Mouse (Mus musculus) midbrain, embryonic 10.5 days (tissue): ENCODE results near the gene Tmem256. TPM values are rescaled to one million over a fixed set of nuclear protein-coding genes. Genes with fewer than 3 reads are reported as not detected.
A peak's percentile ranks its signal among the peaks of the same experiment; 100 is the strongest.

Experiments used
- DNase-seq: peaks from one replicate; pipeline ENCODE4 v3.0.0-alpha.2; 2017; ENCODE audit warnings: low spot score
- H3K27ac ChIP-seq: fragments of 300-500 bp; sonication (generic); replicated peaks from 2 replicates; pipeline ENCODE4 v1.5.1; 2016; ENCODE audit warnings: mild to moderate bottlenecking
- H3K27me3 ChIP-seq: fragments of 300-500 bp; sonication (generic); 2 replicates; pipeline ENCODE4 v1.6.1; 2016; ENCODE audit warnings: low read depth, mild to moderate bottlenecking; ENCODE audit not compliant: poor library complexity, severe bottlenecking
- H3K36me3 ChIP-seq: fragments of 300-500 bp; sonication (generic); 2 replicates; pipeline ENCODE4 v1.6.1; 2016; ENCODE audit warnings: mild to moderate bottlenecking, moderate library complexity
- H3K4me1 ChIP-seq: fragments of 300-500 bp; sonication (generic); 2 replicates; pipeline ENCODE4 v1.6.1; 2016
- H3K4me3 ChIP-seq: fragments of 300-500 bp; sonication (generic); 2 replicates; pipeline ENCODE4 v1.5.1; 2016; ENCODE audit warnings: mild to moderate bottlenecking, moderate library complexity
- H3K9me3 ChIP-seq: fragments of 300-500 bp; sonication (generic); replicated peaks from 2 replicates; pipeline ENCODE4 v1.6.1; 2016; ENCODE audit warnings: mild to moderate bottlenecking
- WGBS: fragments of 180-500 bp; shearing (Covaris S2); methylation state at CpG from one replicate; pipeline ENCODE4 v1.1.7; 2016; 5-methylcytosine and 5-hydroxymethylcytosine counted together
- polyA plus RNA-seq: library from polyadenylated mRNA; unstranded; fragments of >200 nt; fragmentation: Nextera tagmentation; extraction: Ambion mirVana; gene quantifications from 2 replicates; pipeline ENCODE4 v1.2.1, GENCODE M21; 2016

Gene Tmem256
- polyA plus RNA-seq = 345 and 346 TPM in 2 replicates

DNA sequence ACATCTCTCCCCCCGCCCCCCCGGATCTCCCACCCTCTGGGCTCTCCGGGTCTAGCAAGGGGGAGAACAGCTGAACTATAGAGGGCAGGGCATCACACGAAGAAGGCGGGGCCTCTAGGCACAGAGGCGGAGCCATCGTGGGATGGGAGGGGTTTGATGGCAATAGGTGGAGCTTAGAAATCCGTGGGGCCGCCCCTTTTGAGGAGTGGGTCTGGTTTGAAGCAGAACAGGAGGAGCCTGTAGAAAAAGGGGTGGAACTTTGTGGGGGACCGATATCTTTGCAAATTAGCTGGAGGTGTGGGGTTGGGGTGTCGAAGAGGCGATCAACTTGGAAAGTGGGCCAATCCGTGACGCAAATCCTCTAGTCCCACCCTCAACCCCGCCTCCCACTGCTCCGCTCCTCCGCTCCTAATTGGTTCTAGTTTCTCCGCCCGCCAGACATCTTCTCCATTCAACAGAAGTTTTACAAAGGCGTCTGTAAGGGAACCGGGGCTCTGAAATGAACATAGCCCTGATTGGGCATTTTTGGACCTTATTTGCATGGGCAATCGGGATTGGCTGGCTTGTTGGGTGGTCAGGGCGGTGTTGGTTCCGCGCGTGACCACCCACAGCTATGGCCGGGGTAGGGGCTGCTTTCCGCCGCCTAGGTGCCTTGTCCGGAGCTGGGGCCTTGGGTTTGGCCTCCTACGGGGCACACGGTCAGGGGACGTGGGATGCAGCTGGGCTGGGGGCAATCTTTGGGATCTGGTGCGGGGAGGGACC lies at the start of gene Tmem256:
TSS of gene Tmem256 (plus strand) at position 563 of the 762 bp plus-strand sequence.
- under 1% methylated on average over 34 of the region's 34 CpGs for WGBS
- DNase-seq = peak; percentile 97
- Histone ChIP-seq H3K36me3 (peaks cover 9% of the 10 kb centered on the region), H3K9me3 (no peaks in the 10 kb centered on the region), H3K4me1 (peaks cover 60% of the 10 kb centered on the region), H3K4me3 (peak within 1 kb of the TSS; percentile 86), H3K27me3 (peaks cover 35% of the 10 kb centered on the region), H3K27ac (peak within 1 kb of the TSS; percentile 93)

DNA sequence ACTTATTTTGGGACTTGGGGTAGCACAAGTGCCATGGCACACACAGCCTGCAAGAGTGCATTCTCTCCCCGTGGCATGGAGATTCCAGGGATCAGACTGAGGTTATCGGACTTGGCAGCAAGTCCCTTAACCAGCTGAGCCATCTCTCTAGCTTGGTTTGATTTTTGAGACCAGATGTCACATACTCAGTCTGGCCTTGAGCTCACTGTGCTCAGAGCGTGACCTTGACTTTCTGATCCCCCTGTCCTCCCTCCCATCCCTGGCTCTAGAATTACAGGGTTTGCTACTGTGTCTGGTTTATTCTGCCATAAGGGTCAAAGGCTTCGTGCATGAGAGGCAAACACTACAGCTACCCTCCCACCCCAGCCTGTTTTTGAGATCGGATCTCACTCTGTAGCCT lies 48.9 kb upstream of the Tmem256 start:
- H3K27ac ChIP-seq = no peak overlapping the region
- H3K4me3 ChIP-seq = no peak overlapping the region
- no peaks in the 10 kb centered on the region for H3K9me3 ChIP-seq
- DNase-seq = no peak
- WGBS = 75% methylated on average over 5 of the region's 5 CpGs
- H3K4me1 ChIP-seq = 0 out of 2 replicates have a peak, but pooled peaks cover 7% of the 10 kb centered on the region
- H3K27me3 ChIP-seq = peaks cover 23% of the 10 kb centered on the region
- no peaks in the 10 kb centered on the region for H3K36me3 ChIP-seq

DNA sequence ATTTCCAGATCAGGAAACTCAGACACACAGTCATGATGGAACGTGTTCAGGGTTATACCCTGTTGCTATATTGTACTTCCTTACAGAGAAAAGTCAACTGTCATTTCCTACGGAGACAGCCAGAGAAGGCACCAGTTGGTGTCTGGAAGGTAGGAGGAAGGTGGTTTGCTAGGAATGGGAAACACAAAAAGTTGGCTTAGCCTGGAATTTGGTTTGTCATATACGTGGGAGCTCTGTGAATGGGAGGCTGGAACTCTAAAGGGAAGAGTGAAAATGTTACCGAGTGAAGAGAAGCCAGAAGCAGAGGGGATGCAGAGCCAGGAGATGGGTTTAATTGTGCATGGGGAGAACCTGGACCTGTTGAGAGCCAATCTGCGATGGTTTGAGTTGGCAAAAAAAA lies 46.9 kb upstream of the Tmem256 start:
- no peaks in the 10 kb centered on the region for H3K9me3 ChIP-seq
- H3K36me3 ChIP-seq = no peaks in the 10 kb centered on the region
- H3K27ac ChIP-seq = no peak overlapping the region
- H3K4me1 ChIP-seq = peaks cover 20% of the 10 kb centered on the region
- peaks cover 35% of the 10 kb centered on the region for H3K27me3 ChIP-seq
- no peak overlapping the region for H3K4me3 ChIP-seq
- WGBS = 77% methylated on average over 5 of the region's 5 CpGs
- DNase-seq = no peak

DNA sequence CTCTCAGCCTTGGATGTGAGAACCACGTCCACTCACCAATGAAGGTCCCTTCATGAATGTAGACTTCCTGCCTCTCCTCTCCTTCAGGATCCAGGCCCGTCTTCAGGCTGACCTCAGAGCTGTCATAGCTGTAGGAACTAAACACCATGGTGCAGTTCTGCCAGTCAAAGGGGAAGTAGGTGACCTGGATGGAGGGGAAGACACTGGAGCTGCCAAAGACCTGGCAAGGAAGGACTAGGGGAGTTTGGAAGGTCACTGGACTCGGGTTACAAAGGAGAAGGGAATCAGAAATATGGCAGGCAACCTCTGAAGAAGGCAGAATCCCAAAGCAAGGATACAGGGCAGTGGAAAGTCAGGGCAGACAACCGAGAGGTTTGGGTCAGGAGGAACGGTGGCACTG lies 44.9 kb upstream of the Tmem256 start:
- Histone ChIP-seq H3K27ac (0 out of 2 replicates have a peak overlapping the region, but pooled peaks have one; percentile 9), H3K4me3 (no peak overlapping the region), H3K36me3 (no peaks in the 10 kb centered on the region), H3K4me1 (peaks cover 25% of the 10 kb centered on the region), H3K27me3 (peaks cover 55% of the 10 kb centered on the region), H3K9me3 (no peaks in the 10 kb centered on the region)
- WGBS = 66% methylated on average over 5 of the region's 5 CpGs
- no peak for DNase-seq

DNA sequence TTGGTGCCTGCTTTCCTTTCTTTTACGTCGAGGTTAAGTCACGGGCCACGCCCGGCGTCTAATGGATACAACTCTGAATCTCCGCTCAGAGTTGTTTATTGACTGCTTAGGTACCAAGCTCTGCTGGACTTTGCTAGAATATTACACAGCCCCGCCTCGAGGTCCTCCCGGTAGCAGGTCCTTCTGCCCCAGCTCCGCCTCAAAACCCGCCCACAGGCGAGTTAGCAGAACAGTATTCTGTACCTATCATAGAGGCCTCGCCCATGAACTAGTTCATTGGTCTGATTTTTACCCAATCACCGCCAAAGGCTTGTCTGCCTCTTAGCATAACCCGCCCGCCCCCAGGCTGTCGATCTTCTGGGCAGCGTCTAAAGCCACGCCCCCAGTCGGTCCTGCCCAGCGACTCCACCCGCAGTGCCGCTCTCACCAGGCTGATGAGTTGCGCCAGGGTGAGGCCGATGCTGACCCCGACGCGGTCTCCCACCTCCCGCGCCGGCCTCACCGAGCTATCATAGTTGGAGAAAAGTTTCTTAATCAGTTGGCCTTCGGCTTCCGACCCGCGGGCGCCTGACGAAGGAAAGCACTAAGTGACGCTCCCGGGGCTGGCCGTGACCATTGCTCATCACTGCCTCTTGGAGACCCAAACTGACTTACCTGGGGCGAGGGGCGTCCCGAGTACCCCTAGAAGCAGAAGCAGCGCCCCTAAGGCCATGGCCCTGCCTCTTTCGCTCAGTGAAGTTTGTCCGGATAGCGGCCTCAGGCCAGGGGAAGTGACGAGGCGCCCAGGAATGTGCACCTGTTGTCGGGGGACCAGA lies 42.9 kb upstream of the Tmem256 start, which contains the start of gene Chrnb1:
TSS of gene Chrnb1 (minus strand) at position 776 of the 815 bp plus-strand sequence.
- DNase-seq = peak; percentile 90
- H3K4me3 ChIP-seq = peak within 1 kb of the TSS; percentile 64
- no peaks in the 10 kb centered on the region for H3K36me3 ChIP-seq
- WGBS = 2% methylated on average over 52 of the region's 52 CpGs
- peaks cover 74% of the 10 kb centered on the region for H3K27me3 ChIP-seq
- no peaks in the 10 kb centered on the region for H3K9me3 ChIP-seq
- H3K27ac ChIP-seq = peak within 1 kb of the TSS; percentile 80
- peaks cover 45% of the 10 kb centered on the region for H3K4me1 ChIP-seq

DNA sequence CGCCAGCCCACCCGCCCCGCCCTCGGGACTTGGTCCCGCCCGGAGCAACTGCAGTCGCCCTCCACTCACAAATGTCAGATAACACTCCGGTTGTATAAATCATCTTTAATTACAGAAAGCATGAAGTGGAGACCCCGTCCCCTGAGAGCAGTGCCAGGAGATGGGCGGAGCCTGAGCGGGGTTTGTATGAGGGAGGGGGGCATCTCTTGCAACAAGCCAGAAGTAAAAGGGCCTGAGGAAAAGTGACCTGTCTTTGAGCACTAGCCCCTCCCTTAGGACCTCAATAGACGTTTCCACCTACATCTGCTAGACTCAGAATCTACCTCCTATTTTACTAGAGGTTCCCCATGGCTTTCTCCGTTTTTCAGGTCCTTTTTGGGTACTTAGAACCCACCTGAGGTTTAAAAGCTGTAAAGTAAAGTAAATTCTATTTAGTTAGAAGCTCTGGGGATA lies 42.3 kb upstream of the Tmem256 start:
- H3K9me3 ChIP-seq = no peaks in the 10 kb centered on the region
- no peak for DNase-seq
- peak overlapping the region; percentile 64 for H3K4me3 ChIP-seq
- H3K27ac ChIP-seq = peak overlapping the region; percentile 80
- H3K27me3 ChIP-seq = peaks cover 80% of the 10 kb centered on the region
- H3K36me3 ChIP-seq = no peaks in the 10 kb centered on the region
- H3K4me1 ChIP-seq = peaks cover 51% of the 10 kb centered on the region
- WGBS = 4% methylated on average over 13 of the region's 13 CpGs

DNA sequence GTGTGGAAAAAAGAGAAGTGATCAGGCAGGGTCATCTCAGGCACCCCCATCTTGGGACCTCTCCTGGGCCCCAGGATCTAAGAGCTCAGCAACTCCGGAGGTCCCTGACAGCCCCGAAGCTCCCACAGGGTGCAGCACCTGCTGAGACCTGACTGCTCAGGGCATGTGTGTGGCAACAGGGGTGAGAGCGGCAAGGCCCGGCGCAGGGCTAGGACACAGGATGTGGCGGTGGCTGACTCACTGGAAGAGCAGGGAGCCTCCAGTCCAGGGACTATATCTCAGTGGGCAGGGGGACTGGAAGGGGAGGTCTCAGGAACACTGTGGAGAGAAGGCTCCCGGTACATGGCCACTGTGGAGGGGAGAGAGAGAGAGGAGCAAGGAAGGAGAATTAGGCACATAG lies 40.4 kb upstream of the Tmem256 start:
- peaks cover 92% of the 10 kb centered on the region for H3K27me3 ChIP-seq
- DNase-seq = no peak
- 0 out of 2 replicates have a peak overlapping the region, but pooled peaks have one; percentile 14 for H3K27ac ChIP-seq
- peaks cover 70% of the 10 kb centered on the region for H3K4me1 ChIP-seq
- WGBS = 77% methylated on average over 7 of the region's 7 CpGs
- no peaks in the 10 kb centered on the region for H3K36me3 ChIP-seq
- peak overlapping the region; percentile 12; the same call in 1 of the 2 replicates for H3K4me3 ChIP-seq
- H3K9me3 ChIP-seq = no peaks in the 10 kb centered on the region

DNA sequence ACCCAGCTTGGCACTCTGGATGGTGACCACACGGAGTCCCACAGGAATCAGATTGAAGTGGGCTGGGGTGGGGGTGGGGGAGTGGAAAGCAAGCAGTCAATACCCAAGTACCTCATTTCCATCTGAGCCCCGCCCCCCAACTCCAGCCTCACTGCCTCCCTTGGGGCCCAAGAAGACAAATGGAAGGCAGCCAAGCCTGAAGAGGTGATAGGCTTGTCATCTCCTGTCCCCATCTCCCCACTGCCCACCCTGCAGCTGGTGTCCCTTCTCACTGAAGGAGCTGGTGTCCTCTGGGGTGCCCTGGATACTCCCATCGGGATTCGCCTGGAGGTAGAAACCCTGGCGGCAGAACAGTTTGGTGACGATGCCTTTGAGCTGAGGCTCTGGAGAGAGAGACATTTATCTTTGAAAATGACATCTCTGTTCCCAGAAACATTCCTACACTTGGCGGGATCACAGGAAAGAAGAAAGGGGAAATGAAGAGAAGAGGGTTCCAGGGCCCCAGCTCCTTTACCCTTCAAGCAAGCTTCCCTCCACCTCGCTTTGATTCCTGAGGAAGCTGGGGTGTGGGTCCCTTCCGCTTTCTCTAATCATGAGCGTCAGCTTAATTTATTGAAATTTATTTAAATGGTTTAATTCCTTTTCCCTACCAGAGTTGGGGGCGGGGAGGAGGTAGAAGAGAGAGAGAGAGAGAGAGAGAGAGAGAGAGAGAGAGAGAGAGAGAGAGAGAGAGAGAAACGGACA lies 38.7 kb upstream of the Tmem256 start:
- peaks cover 92% of the 10 kb centered on the region for H3K27me3 ChIP-seq
- H3K4me3 ChIP-seq = peak overlapping the region; percentile 66
- H3K9me3 ChIP-seq = no peaks in the 10 kb centered on the region
- H3K36me3 ChIP-seq = no peaks in the 10 kb centered on the region
- DNase-seq = peak; percentile 56
- peak overlapping the region; percentile 95 for H3K27ac ChIP-seq
- 27% methylated on average over 12 of the region's 12 CpGs for WGBS
- peaks cover 79% of the 10 kb centered on the region for H3K4me1 ChIP-seq

DNA sequence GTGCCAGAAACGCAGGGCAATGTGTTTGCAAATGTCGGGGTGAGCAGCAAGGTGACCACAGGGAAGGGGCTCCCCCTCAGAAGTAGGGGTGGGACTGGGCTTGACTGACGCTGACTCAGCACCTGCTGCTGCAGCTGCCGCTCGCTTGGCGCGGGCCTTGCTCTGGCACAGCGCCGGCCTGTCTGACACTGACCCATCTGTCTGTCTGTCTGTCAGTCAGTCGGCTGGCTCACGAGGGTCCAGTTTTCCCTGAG lies 38.2 kb upstream of the Tmem256 start:
- Histone ChIP-seq H3K4me3 (peak overlapping the region; percentile 66), H3K27ac (peak overlapping the region; percentile 95), H3K4me1 (peaks cover 82% of the 10 kb centered on the region), H3K9me3 (no peaks in the 10 kb centered on the region), H3K27me3 (peaks cover 96% of the 10 kb centered on the region), H3K36me3 (no peaks in the 10 kb centered on the region)
- no peak for DNase-seq
- WGBS = under 1% methylated on average over 11 of the region's 11 CpGs

DNA sequence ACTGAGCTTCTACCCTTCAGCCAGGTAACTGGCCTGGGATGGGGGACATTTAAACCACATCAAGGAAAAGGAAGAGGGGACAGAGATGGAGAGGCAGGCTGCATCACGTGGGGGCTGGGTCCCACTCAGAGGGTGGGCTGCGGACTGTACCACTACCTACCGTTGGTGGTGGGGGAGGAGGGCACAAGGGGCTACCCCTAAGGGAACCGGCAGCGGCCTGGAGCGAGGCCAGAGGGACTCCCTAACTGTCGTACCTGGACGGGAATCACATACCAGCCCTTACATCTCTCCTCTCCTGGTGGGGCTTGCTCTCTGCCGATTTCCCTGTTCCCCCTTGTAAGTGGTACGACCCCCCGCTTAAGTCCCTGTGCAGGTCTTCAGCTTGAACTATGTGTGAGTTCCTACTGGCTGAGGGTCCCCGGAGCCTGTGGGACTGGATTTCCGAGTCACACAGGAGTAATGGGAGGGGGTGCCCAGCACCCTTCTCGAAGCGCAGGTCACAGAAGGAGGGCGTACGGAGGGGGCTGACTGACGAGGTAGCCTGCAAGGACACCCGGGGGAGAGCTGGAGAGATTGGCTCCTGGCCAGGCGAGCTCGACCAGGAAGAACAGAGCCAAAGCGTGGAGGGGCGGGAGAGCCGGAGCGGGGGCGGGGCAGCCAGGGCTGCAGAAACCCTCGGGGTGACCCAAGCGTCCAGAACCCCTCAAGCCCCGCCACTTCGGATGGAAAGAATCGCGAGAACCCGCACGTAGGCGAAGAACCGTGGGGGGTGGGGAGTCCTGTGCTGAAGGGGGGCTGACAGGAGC lies 37.7 kb upstream of the Tmem256 start:
- peaks cover 100% of the 10 kb centered on the region for H3K27me3 ChIP-seq
- peaks cover 82% of the 10 kb centered on the region for H3K4me1 ChIP-seq
- H3K9me3 ChIP-seq = no peaks in the 10 kb centered on the region
- H3K36me3 ChIP-seq = no peaks in the 10 kb centered on the region
- H3K4me3 ChIP-seq = peak overlapping the region; percentile 66
- peak overlapping the region; percentile 95 for H3K27ac ChIP-seq
- WGBS = 1% methylated on average over 36 of the region's 36 CpGs
- DNase-seq = peak; percentile 89

DNA sequence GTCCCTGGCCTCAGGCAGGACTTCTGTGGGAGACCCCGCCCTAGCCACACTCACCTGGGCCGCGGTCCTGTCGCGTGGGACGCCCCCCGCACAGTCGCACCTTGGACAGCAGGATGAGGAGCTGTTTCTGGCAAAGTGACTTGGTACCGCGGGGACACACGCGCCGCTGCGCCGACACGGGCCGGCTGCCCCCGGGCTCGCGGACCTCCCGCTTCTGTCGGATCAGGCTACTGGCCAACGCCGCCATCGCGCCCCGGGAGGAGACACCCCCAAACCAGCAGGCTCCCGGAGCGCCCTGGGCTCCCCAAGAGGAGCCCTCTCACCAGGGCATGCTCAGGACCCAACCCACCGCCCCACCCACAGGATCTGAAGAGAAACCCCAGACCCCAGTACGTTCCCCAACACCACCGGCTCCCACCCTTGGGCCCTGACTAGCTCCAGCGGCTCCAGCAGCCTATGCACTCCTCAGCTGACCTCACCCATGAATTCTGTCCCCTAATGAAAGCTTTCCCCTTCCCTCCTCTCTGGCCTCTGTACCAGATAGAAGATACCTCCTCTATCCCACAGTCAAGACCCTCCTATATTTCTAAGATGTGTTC lies 36.8 kb upstream of the Tmem256 start, which contains the start of gene Fgf11:
TSS of gene Fgf11 (minus strand) at position 479 of the 599 bp plus-strand sequence.
- peak; percentile 25 for DNase-seq
- Histone ChIP-seq H3K4me1 (peaks cover 77% of the 10 kb centered on the region), H3K4me3 (peak within 1 kb of the TSS; percentile 66), H3K27ac (peak within 1 kb of the TSS; percentile 95), H3K9me3 (peaks cover 3% of the 10 kb centered on the region; the same call in 1 of the 2 replicates), H3K27me3 (peaks cover 100% of the 10 kb centered on the region), H3K36me3 (no peaks in the 10 kb centered on the region)
- WGBS = 2% methylated on average over 33 of the region's 33 CpGs
